Mouse (Mus musculus): ENCODE results near the gene Fam98b.
A peak's percentile ranks its signal among the peaks of the same experiment; 100 is the strongest.

The Fam98b gene

DNA sequence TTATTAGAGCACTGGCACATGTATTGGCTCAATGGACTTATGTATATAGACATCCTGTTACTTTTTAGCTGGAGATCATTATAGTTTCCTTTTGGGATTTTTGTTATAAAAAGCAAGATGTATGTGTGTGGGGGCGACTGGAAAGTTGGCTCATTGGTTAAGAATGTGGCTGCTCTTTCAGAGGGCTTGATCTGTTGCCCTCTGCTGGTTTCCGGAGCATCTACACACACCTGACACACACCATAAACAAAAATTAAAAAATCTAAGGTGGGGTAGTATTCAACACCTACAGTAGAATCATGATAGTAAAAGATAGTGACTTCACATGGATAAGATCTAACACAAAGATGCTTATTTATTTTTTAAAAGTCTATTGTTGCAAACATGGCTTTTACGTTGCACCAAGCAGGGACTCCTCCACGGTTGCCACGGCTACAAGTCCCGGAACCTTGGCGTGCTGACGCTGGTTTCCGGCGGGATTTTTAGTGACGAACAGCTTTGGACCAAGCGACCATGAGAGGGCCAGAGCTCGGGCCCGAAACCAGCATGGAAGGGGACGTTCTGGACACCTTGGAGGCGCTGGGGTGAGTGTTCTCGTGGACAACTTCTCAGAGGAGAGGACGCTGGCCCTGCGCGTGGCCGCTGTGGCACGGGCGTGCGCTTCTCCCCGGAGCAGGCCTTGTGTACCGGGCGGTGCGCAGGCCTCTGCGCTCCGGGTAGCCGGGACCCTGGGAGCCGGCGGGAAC lies at the start of gene Fam98b:
Fam98b (plus strand) TSS at position 485 of the 746 bp plus-strand sequence.
- peak; percentile 96 for DNase-seq (ENCODE audit: extremely low spot score)

DNA sequence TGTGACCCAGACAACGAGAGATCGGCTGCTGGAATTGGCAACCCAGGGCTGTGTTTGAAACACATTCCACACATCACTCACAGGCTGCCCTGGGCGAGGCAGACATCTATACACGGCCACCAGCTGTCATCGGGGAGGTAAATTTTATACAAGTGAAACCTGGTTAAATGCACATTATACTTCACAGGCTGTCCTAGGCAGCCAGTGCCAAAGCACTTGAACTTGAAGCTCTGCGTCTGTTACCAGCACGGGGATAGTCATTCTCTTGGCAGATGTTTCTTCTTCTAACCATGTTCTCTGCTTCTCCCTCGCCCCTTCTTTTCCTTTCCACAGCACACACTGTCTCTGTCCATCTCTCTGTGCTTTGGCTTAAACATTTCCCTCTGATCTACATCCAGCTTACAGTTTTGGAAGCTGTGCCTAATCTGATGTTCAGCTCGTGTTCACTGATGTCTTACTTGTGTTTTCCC lies 48.6 kb upstream of the Fam98b start:
- no peak for DNase-seq (ENCODE audit: extremely low spot score)

GRCm38 (mm10) chr2:117203350-117203749 lies 46.2 kb upstream of the Fam98b start:
- DNase-seq (ENCODE audit: extremely low spot score): no peak

DNA sequence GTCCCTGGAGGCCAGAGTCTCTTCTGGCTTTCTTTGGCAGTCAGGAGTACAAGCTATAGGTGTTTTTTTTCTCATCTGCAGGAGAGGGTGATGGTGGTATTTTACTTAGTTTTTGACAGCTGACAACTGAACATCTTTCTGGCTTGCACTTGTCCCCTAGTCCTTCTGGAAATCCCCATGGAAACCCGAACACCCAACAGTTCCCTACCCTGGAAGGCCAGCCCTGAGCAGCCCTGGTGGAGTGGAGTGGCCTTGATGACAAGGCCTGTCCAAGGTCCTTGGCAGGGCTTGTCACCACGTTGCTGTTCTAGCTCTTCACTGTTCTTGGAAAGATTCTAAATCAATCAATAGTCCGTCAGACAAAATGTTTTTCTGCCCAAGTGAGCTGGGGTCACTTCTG lies 45.0 kb upstream of the Fam98b start:
- no peak for DNase-seq (ENCODE audit: extremely low spot score)

DNA sequence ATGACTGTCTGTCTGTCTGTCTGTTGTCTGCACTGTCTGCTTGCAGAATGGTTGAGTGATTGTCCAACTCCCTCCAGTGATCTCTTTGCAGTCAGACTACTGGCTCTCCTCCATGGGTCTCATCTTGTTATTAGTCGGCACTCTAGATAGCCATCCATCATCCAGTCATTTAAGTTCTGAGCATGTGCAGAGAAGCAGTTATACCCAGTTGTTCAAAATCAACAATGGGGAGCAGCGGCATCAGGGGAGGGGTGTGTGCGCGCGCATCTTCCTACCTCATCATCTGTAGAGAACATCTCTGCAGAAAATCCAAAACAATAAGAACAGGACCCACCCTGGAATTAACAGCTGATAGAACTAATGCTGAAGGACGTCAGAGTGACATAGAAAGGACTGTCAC lies 44.5 kb upstream of the Fam98b start:
- DNase-seq (ENCODE audit: extremely low spot score): no peak

- DNase-seq (ENCODE audit: extremely low spot score): peak; percentile 80
Observed at GRCm38 (mm10) chr2:117210416-117211085, 39.0 kb upstream of the Fam98b start.

DNA sequence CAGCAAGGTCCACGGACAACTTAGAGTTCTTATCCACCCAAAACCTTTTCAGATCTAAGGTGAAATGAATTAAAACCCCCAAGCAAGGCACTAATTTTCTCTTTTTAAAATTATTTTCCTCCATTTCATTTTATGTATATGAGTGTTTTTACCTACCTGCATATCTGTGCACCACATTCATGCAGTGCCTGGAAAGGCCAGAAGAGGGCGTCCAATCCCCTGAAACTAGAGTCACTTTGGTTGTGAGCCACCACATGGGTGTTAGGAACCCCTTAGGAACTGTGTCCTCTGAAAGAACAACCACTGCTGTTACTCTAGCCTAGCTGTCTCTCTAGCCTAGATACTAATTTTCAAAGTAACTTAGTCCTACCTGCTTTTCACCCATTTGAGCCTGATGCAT lies 33.4 kb upstream of the Fam98b start:
- DNase-seq (ENCODE audit: extremely low spot score): no peak

GRCm38 (mm10) chr2:117217695-117218216 lies 31.8 kb upstream of the Fam98b start:
- peak; percentile 48 for DNase-seq (ENCODE audit: extremely low spot score)

- DNase-seq (ENCODE audit: extremely low spot score): no peak
Observed at GRCm38 (mm10) chr2:117219536-117219935, 30.0 kb upstream of the Fam98b start.

DNA sequence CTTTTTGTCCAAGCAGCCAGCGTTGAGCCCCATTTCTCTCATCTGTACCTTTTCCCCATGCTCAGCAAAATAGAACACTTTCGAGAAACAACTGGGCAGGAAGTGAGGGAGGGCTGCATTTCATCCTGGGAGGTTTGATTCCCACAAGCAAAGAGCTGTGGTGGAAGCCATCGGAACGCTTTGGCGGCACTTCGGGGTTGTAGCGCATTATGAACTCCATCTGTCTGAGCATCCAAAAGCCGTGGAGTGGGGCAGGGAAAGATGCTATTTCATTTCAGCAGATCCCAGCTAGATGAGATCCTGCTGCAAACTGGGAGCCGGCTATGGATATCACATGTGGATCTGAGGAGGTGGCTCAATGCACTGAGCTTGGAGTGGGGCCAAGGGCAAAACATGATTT lies 26.9 kb upstream of the Fam98b start:
- no peak for DNase-seq (ENCODE audit: extremely low spot score)

- no peak for DNase-seq (ENCODE audit: extremely low spot score)
Observed at GRCm38 (mm10) chr2:117228601-117229125, 20.9 kb upstream of the Fam98b start.

DNA sequence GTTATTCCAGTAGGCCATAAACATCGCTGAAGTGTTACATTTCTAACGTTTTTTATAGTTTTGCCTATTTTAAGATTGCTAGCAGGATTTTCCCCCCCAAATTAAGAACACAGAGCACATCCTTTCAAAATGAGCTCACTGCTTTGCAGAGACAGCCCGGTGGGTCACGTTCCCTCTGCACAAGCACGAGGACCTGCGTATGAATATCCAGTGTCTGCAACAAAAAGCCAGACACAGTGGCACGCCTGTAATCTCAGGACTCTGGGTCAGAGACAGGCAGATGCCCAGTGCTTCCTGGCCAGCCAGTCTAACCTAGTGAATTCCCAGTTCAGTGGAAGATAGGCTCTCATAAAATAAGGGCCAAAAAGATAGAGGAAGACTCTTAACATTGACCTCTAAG lies 19.3 kb upstream of the Fam98b start:
- no peak for DNase-seq (ENCODE audit: extremely low spot score)

- DNase-seq (ENCODE audit: extremely low spot score): peak; percentile 82
Observed at GRCm38 (mm10) chr2:117231257-117231656, 18.3 kb upstream of the Fam98b start.

GRCm38 (mm10) chr2:117241953-117242352 lies 7.6 kb upstream of the Fam98b start:
- DNase-seq (ENCODE audit: extremely low spot score): no peak

GRCm38 (mm10) chr2:117250001-117250510 lies 517 bp downstream of the Fam98b start:
- no peak for DNase-seq (ENCODE audit: extremely low spot score)

- DNase-seq (ENCODE audit: extremely low spot score): no peak
Observed at GRCm38 (mm10) chr2:117255415-117255814, 5.9 kb downstream of the Fam98b start.

- no peak for DNase-seq (ENCODE audit: extremely low spot score)
Observed at GRCm38 (mm10) chr2:117257617-117258016, 8.1 kb downstream of the Fam98b start.

GRCm38 (mm10) chr2:117262184-117262583 lies 12.6 kb downstream of the Fam98b start:
- no peak for DNase-seq (ENCODE audit: extremely low spot score)

GRCm38 (mm10) chr2:117263786-117264408 lies 14.4 kb downstream of the Fam98b start:
- peak; percentile 55 for DNase-seq (ENCODE audit: extremely low spot score)

DNA sequence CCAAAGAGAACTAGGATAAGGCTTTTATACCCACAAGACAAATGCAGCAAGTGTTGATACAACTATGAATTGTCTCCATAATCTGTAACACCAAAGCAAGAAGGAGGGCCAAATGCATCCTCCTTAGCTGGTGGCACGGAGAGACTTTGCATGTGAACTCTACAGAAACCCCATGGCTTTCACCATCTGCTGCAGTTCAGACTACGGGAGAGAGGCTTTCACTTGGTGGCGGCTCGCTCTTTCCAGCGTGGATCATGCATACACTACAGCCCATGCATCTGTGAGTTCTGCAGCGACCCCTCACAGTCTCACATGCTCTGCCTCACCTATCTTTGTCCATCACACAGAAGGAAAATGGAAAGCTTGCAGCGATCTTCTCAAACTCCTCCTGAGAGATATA lies 38.8 kb downstream of the Fam98b start:
- no peak for DNase-seq (ENCODE audit: extremely low spot score)

- DNase-seq (ENCODE audit: extremely low spot score): no peak
Observed at GRCm38 (mm10) chr2:117299596-117300448, 50.3 kb downstream of the Fam98b start.

Data from embryo, embryonic 9.5 days (tissue).